Mouse (Mus musculus): ENCODE results near the gene Hcrt.
A peak's percentile ranks its signal among the peaks of the same experiment; 100 is the strongest.

Hcrt gene

DNA sequence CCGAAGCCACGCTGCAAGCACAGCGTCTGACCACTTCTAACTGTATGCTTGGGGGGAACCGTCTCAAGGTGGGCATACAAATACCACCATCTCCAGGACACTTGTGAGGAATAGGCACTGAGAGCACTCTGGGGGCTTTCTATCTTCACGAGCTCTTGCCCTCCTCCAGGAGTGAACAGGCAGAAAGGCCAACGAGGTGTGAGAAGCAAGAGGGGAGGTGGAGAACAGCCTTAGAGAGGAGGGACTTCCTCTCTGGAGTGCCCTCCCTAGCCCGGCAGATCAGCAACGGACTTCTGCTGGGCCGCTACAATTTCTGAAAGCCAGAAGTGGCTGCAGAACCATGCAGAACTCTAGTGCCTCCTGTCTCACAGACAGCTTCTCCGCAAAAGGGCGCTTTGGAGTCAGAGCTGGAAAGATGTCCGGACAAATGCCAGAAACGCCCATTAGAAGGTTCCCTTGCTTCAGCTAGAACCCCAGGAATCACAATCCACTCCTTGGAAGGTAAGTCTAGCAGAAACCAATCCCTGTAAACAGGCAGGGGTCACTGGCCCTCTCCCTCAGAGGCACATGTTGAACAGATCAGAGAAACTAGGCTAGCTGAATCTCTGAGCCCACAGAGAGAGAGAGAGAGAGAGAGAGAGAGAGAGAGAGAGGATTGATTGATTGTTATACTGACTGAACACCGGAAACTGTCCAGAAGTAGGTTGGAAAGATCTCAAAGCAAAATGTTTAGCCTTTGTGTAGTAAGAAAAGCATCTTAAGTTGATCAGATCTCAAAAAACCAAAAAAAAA is 26.6 kb downstream of the Hcrt start:
- no peak for DNase-seq (ENCODE audit: low spot score in 2 of 2)

DNA sequence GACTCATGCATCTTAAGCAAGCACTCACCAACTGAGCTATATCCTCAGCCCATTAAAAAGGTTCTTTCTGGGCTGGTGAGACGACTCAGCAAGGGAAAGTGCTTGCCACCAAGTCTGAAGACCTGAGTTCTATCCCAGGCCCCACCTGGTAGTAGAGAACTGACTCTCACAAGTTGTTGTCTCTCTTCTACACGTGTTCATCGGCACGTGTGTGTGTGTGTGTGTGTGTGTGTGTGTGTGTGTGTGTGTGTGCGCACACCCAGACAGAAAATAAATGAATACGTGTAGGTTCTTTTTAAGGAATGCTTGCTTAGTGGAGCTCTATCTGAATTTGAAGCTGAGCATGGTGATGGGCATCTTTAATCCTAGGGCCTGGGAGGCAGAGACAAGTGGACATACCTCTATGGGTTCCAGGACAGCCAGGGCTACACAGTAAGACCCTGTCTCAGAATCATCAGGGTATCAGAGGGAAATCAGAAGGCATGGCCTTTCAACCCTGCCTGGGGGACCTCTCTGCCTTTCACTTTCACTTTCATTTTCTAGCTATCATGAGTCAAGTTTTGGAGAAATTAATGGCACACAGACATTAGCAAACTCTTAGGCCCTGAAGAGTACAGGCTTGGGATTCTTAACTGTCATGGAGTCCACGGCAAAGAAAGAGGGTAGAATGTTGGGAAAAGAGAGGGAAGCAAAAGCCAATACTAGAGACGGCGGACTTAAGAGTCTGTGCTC is 27.4 kb downstream of the Hcrt start:
- no peak for DNase-seq (ENCODE audit: low spot score in 2 of 2)

DNA sequence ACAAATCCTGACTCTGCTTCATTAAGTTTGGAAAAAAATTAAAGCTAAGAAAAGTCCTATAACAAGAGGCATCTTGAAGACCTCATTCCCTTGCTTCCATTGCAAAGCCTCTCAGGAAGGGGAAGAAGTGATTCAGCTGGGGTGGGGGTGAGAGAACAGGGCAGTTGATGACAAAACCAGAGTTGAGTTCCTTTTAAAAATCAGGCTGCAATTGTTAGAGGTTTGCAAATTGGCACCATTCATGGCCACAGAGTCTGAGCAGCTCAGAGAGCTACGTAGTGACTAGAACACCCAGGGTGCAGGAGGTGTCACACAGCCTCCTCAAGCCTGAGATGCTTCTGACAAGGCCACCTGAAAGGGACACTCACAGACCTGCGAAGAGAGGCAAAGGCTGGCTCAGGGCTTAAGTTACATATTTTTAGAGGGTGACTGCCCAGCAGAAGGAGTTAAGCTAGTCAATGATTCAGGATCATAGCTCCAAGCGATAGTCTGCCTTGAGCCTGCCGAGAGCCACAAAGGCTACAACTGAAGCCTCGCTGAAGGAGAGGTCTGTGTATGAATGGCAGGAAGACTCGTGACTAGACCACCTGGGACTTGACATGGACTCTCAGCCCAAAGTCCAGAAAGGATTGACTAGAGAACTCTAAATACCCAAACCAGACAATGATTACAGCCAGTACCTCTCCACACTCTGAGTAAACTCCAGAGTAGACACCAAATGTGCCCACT is 32.1 kb downstream of the Hcrt start:
- DNase-seq (ENCODE audit: low spot score in 2 of 2), result no peak

DNA sequence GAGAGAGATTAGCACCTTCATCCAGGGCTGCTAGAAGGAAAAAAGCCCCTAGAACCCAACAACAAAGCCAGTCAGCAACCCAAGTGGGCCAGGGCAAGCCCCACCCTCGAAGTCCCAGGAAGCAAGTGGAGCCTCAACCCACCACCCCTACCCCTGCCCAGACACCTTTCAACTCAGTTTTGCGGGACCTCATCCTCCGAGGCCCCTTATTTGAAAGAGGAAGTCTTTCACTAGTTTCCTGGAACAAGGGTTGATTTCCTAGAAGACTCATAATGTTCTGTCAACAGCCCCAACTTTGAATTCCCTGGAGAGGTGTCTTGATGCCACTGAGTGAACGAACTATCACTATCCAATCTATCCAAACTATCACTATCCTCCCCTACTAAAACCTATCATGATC is 32.8 kb downstream of the Hcrt start:
- no peak for DNase-seq (ENCODE audit: low spot score in 2 of 2)

DNA sequence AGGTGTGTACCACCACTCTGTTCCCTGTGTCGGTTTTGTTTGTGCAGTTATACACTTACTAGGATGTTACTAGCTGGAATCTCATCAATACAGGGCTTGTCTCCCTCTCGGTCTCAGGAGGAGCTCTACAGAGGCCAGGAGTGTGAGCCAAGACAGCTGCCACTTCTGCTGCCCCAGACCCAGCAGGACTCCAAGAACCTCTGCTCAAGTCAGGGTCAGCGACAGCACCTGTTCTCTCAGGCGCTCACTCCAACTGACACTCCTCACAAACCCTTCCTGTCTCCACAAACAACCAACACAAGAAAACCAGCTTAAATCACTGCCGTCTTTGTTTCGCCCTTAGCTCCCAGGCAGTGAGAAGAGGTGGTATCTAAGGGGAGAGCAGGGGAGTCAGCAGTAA is 34.1 kb downstream of the Hcrt start:
- DNase-seq (ENCODE audit: low spot score in 2 of 2), result no peak

DNA sequence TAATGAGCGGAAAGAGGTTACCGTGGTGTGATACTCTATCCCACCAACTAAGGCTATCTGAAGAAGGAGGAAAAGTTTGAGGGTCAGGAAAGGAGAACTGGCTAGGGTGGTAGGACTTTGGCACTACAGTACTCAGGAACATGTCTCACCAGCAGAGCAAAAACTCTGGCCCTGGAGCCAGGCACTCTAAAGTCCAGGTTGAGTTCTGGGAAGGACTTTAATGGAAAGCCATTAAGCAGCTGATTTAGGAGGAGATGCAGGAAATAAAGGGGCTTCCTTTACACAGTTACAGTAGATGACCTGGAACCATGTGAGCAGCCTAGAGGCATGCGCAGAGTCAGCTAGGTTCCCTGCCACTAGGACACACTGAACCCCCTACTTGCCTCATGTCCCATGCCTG is 35.5 kb downstream of the Hcrt start:
- DNase-seq (ENCODE audit: low spot score in 2 of 2), result no peak

DNA sequence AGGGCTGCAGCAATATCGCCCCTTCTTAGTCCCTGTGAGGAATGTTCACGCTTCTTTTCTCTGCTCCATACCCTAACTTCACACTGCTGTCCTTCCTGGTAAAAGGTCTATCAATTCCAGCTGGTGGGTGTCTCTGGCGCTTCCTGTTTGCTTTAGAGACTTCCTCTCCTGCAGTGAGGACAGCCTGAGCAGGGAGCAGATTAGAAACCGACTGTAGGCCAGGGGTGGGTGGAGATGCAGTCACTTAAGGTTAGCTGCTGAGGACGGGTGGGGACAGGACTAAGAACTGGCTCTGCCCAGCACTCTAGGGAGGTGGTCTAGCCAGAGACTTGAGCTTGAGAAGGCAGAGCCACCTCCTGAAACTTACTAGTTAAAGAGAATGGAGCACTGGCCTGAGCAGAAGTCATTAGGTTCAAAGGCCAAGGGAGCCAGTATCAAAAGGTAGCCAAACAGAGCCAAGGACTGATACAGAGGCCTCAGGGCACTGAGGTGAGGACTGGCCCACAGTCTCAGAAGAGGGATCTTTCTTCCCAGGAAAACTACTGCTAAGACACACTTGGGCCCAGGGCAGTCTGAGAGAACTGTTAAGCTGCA is 37.7 kb downstream of the Hcrt start:
- no peak for DNase-seq (ENCODE audit: low spot score in 2 of 2)

DNA sequence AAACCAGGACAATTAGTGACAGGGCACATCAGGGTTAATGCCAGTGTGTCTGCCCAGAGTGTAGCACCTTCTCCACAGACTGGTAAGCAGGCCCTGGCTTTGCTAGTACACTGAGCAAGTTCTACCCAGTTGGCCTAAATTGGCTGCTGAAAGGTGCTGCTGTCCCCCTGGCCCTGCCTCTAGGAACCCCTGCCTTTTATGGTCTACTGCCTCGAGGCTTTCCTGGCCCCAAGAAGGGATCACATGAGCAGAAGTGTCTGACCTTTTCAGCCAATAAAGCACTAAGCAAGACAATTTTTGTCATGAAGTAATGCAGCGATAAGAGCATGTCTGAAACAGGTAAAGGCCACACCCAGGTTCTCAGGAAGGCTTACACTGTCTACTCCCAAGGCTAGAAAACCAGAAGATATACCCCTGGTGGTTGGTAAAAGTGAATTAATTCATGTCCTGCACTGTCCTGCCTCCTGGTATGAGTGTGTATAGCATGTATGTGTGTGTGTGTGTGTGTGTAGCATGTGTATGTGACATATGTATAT is 40.2 kb downstream of the Hcrt start:
- DNase-seq (ENCODE audit: low spot score in 2 of 2), result no peak

DNA sequence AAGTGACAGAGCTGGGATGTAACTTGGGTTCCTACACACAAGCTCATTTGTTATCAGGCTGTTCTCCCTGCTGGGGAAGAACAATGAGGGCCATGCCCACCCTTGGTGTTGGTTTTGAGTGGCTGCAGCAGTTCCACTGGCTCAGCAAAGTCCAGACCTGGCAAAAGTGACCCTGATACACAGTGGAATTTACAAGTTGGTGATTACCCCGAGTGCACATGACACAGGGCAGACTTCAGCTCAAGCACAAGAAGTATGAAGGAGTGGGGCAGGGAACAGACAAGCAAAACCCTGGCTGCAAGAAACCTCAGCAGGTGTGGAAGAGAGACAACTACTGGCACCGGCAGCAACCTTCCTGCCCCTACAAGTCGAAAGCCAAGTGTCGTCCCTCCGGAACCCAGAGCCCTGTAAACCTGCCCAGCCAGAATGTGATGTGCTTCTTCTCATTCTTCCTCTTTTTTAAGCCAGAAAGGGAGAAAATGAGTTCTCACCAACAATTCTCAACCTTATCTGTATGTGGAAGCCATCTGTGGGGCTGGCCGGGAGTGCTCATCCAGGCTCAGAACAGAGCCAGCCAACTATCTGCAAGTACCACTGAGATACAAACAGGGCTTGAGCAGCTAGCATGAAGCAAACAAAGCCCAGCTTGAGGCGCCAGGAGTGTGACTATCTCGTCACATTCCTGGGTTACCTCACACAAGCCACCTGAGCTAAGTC is 40.8 kb downstream of the Hcrt start:
- no peak for DNase-seq (ENCODE audit: low spot score in 2 of 2)

DNA sequence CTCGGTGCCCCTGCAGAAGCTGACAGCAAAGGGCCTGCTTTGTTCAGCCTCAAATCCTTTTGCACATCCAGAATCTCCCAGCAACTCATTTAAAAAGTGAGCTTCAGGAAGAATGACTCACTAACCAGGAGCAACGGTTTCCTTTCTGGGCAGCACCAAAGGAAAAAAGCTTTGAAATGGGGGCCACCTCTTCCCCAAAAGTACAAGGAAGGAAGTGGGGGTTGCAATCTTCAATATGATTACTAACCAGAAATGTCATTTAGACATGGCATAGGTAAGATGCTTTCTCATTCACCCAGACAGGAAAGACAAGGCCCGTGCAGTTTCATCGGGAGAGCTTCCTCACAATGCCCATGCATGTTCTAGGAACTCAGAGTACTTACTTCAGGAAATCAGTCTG is 41.5 kb downstream of the Hcrt start:
- no peak for DNase-seq (ENCODE audit: low spot score in 2 of 2)

DNA sequence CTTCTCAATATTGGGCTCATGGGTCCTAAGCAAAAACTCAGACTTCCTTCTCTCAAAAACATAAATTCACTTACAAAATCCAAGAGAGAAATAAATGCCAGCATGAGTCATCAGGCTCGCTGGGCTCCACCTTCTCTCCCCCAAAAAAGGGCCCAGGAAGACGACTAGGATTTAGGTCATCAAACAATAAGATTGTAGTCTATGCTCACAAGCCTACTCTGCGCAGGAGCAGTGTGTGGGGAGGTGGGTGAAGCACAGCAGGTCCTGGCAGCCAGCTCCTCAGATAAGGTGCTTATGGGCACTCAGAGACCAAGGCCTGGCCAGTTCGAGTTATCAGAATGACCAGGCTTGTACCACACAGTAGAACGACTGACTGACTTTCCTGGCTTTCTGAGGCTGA is 42.4 kb downstream of the Hcrt start:
- DNase-seq (ENCODE audit: low spot score in 2 of 2), result no peak

DNA sequence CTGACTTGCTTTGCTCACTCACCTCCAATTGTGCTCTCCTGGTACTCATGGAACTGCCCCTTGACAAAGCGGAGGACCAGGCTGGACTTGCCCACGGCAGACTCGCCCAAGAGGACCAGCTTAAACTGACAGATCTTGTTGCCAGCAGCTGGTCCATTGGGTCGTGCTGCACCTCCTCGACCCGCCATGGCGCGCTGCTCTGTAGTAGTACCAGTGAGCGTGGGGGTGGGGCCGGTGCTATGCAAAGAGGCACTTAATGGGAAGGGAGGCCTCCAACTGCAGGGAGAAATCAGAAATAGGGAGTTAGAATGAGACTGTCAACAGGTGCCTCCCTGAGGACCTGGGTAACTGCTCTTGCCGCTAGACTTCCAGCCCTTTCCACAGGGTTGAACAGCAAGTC is 42.8 kb downstream of the Hcrt start:
- no peak for DNase-seq (ENCODE audit: low spot score in 2 of 2)

DNA sequence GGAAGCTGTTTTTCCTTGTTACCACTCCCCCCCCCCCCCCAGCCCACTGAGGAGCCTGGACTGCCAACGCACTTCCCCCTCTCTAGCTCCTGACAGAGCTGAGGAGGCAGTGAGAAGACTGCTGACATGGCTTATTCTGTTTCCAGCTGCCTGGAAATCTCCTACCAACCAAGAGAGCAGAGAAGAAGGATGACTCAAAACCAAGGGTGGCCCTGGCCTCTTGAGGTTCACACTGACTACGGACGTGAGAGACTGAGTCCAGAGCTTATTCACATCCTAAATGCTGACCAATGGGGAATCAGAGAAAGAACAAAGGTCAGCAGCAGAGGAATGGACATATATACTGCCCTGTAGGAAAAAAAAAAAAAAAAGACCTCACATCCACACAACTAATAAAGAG is 43.4 kb downstream of the Hcrt start:
- no peak for DNase-seq (ENCODE audit: low spot score in 2 of 2)

DNA sequence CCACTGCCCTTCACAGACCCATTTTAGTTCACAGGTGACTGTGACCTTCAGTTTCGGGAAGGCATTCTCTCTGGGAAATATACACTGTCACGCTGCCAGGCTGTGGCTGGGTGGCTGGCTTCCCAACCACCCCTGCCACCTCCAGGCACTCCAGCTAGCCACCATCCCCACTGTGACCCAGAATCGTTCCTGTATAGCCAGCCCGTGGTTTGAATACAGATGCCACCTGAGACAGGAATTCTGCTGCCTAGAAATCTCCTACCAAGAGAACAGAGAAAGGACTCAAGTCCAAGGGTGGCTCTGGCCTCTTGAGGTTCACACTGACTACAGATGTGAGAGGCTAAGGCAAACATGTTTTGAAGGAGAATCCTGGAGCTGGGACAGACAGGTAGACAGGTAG is 43.9 kb downstream of the Hcrt start:
- no peak for DNase-seq (ENCODE audit: low spot score in 2 of 2)

DNA sequence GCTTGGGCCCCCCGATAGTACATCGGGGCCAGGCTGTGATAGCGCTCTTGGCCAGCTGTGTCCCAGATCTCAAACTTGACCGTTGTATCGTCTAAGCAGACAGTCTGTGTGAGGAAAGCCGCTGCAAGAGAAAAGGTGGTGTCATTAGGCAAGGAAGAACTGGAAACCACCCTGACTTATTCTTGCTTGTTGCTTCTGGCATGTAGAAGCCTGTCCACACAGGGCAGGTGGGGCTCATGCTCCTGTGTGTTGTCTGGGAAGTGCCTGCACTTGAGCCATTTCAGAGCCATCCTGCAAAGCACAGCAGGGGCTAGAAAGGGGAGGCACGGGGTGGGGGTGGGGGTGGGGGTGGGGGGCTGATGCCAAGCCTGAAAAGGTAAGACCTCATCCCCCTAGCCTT is 44.3 kb downstream of the Hcrt start:
- no peak for DNase-seq (ENCODE audit: low spot score in 2 of 2)

DNA sequence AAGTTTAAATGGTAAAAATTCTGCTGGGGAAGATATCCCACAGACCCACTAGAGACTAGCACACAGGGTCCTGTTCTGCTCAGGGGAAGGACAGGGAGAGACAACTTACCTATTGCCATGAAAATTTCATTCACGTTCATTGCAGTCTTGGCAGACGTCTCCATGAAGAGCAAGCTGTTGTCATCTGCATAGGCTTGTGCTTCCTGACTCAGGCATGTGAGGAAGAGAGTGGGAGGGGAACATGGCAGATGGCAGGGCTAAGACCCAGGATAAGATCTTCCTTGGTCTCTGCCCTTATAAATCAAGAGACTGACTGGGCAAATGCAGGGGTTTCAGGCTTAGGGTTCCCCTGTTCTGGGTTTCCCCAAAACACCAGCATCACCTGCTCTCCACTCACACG is 46.1 kb downstream of the Hcrt start:
- DNase-seq (ENCODE audit: low spot score in 2 of 2), result no peak

DNA sequence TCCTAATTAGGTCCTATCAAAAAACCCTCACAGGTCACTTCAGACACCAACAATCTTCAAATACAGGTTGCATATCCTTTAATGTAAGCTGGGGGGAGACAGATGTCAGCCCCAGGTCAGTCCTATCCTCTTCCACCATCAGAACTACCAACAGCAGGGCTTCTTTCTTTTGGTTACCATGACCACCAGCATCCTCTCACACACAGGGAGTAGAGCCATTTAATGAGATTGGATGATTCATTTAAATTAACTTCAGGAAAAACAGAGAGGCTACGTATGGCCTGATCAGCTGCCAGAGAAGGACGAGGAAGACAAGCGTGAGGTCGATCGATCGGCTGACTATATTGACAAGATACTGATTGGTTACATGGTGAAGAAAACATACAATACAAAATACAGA is 47.8 kb downstream of the Hcrt start:
- DNase-seq (ENCODE audit: low spot score in 2 of 2), result no peak

DNA sequence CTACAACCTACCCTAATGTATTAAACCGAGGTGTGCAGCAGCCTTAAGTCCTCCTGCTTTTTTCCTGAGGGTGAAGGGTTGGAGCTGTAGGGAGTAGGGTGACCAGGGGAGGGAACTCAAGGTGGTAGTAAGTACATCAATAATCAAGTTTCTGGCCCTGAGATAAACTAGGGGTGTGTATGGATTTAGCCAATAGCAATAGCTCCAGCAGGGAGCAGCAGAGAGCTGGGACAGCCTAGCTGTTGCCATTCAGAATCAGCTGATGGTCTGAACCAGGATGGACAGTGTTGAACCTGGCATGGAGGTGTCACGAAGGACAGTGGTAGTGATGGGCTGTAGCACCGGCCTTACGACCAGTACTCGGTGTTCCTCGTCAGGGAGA is 48.2 kb downstream of the Hcrt start:
- DNase-seq (ENCODE audit: low spot score in 2 of 2), result peak; percentile 57 to 76

DNA sequence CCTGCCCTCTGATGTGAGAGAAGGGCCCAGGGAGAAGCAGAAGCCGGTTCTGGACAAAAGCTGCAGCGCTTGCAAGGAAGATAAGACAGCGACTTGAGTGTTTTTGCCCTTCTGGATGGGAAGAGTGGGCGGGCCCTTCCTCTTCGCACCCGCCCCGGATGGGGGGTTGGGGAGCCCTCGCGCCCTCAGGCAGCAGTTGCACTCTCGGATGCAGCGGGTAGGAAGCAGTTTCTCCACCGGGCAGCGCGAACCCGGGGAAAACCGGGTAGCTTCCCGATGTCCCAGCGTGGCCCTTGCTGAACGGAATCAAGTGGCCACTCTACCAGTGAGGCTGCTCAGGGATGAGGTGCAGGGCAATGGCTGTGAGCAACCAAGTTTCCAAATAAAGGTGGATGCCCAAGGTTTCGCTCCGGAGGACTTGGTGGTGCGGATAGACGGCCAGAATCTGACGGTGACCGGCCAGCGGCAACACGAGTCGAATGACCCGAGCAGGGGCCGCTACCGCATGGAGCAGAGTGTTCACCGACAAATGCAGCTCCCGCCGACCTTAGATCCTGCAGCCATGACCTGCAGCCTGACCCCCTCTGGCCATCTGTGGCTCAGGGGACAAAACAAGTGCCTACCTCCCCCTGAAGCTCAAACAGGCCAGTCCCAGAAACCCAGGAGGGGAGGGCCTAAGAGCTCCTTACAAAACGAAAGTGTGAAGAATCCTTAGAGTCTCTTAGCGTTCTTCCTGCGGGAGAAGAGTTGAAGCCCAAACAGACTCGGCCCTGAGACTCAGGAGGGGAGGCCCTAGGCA is 48.8 kb downstream of the Hcrt start, which contains the start of gene Hspb9:
Gene Hspb9, plus strand, starts transcription at position 116 of the 799 bp plus-strand sequence.
- peak; percentile 80 to 86 for DNase-seq (ENCODE audit: low spot score in 2 of 2)

DNA sequence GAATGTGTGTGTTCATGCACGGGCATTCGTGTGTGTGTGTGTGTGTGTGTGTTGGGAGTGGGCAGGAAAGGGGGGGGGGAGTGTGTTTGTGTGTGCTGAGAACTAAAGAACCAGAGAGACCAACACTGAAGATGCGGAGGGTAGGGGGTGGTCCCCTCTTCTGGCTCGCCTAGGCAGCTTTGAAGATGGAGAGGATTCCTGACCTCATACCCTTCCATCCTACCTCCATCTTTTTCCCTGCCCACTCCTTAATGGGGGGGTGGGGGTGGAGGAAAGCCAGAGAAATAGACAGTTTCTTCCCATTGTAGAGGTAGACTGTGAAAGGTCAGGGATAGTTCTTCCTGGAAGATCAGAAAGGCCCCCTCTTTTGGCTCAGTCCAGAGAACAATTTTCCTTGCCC is 49.6 kb downstream of the Hcrt start:
- no peak for DNase-seq (ENCODE audit: low spot score in 2 of 2)

All from thymus, postnatal 10 days (tissue).